ENCODE assay signal across 20 mouse cellular contexts in genomic region chr11:77597266-77597665, GRCm38 (mm10).
"Had no signal": no experiment of that assay in that cellular context is flagged by ENCODE, and none has a peak within 500 bp of the region (broad histone marks: within the 10 kb centered on the region; RNA-seq: fewer than 3 reads in every experiment).

No protein-coding gene starts in this region.

- H3K27ac ChIP-seq: limb, embryonic 12.5 days; limb, embryonic 15.5 days; neural tube, embryonic 12.5 days; neural tube, embryonic 15.5 days; stomach, embryonic 15.5 days had no signal

- DNase-seq: kidney, adult 18-20 months; kidney, adult 9 months; kidney, postnatal 14 days; kidney, postnatal 4 days; left cerebral cortex, postnatal 4 days; lung, adult 2 months; lung, postnatal 14 days; lung, postnatal 4 days; midbrain, embryonic 14.5 days; right cerebral cortex, adult 18-20 months; right cerebral cortex, postnatal 14 days; spleen, adult 18-20 months; thymus, postnatal 25 days had no signal

- ATAC-seq: intestine, embryonic 16.5 days had no signal

- H3K36me3 ChIP-seq: neural tube, embryonic 15.5 days; stomach, embryonic 15.5 days had no signal

- H3K4me3 ChIP-seq: limb, embryonic 12.5 days; limb, embryonic 15.5 days; neural tube, embryonic 12.5 days; neural tube, embryonic 15.5 days; stomach, embryonic 15.5 days had no signal

- H3K27me3 ChIP-seq: limb, embryonic 12.5 days; limb, embryonic 15.5 days; neural tube, embryonic 12.5 days; neural tube, embryonic 15.5 days; stomach, embryonic 15.5 days had no signal

- H3K4me2 ChIP-seq: limb, embryonic 12.5 days; limb, embryonic 15.5 days; midbrain, embryonic 11.5 days; neural tube, embryonic 12.5 days; neural tube, embryonic 15.5 days; stomach, embryonic 15.5 days had no signal

- H3K4me1 ChIP-seq: limb, embryonic 12.5 days; limb, embryonic 15.5 days; neural tube, embryonic 12.5 days; neural tube, embryonic 15.5 days; stomach, embryonic 15.5 days had no signal

- H3K9ac ChIP-seq: limb, embryonic 12.5 days; limb, embryonic 15.5 days; neural tube, embryonic 12.5 days; neural tube, embryonic 15.5 days; stomach, embryonic 15.5 days had no signal

- H3K9me3 ChIP-seq: limb, embryonic 12.5 days; limb, embryonic 15.5 days; neural tube, embryonic 12.5 days; neural tube, embryonic 15.5 days; stomach, embryonic 15.5 days had no signal
